Mouse (Mus musculus): Measurements from ENCODE around the gene Col11a2.

DNA sequence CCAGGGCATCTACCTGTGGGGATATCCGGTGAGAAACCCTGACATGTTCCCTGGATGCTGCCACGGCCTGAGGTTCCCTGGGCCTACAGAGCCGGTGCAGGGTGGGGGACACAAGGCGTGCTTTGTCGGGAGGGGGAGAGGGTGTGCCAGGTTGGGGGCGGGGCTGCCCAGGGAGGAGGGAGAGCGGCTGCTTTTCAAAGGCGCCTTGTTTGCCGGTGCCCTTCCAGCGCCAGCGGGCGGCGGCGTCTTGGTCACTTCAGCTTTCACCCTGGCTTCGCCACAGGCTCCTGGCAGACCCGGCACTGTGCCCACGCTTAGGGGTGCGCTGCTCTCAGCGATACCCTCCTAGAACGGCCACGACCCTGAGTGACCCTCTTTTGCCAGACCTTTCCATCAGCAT, 797 bp upstream of the Col11a2 start:
- TF ChIP-seq POLR2A (IDR thresholded peaks at IDR 0.05; ENCODE audit: low read depth, low read length) = no peak
- no peak for TF ChIP-seq CTCF (conservative IDR thresholded peaks at IDR 0.05; ENCODE audit: insufficient read depth, insufficient read length, low read depth, low read length)
